Mouse (Mus musculus) heart, embryonic 13.5 days (tissue): ENCODE results near the gene Phkg1. TPM values are rescaled to one million over a fixed set of nuclear protein-coding genes. Genes with fewer than 3 reads are reported as not detected.

Experiments
- polyA plus RNA-seq: library from polyadenylated mRNA; unstranded; fragments of >200 nt; fragmentation: Nextera tagmentation; extraction: Ambion mirVana; gene quantifications from 2 replicates; pipeline ENCODE4 v1.2.1, GENCODE M21; 2015

Gene Phkg1
- polyA plus RNA-seq, 1 experiment from 2014 or later, result 1.4 TPM

Other genes with a start within 250 kb of the Phkg1 start
- gene Zfp11, start 228.4 kb downstream of the Phkg1 start, polyA plus RNA-seq, result 4.2 and 4.3 TPM in 2 replicates
- not detected in 2 replicates for gene Sept14, start 190.0 kb downstream of the Phkg1 start, polyA plus RNA-seq
- 151 and 163 TPM in 2 replicates for gene Mrps17, start 183.1 kb downstream of the Phkg1 start, polyA plus RNA-seq
- gene Nipsnap2, start 173.5 kb downstream of the Phkg1 start, polyA plus RNA-seq, result 269 and 291 TPM in 2 replicates
- 24.6 and 28.2 TPM in 2 replicates for gene Psph, start 111.1 kb downstream of the Phkg1 start, polyA plus RNA-seq
- 26.8 and 28.7 TPM in 2 replicates for gene Sumf2, start 51.6 kb downstream of the Phkg1 start, polyA plus RNA-seq
- gene Chchd2, start 11.1 kb downstream of the Phkg1 start, polyA plus RNA-seq, result 837 and 1,007 TPM in 2 replicates
- gene Zbed5, start 2.8 kb downstream of the Phkg1 start, polyA plus RNA-seq, result 3.3 and 3.9 TPM in 2 replicates
- 1.6 and 1.7 TPM in 2 replicates for gene Nupr1l, start 10.0 kb upstream of the Phkg1 start, polyA plus RNA-seq
- gene Vkorc1l1, start 43.4 kb upstream of the Phkg1 start, polyA plus RNA-seq, result 13.7 and 14.3 TPM in 2 replicates
- gene Gusb, start 104.5 kb upstream of the Phkg1 start, polyA plus RNA-seq, result 46.6 and 46.9 TPM in 2 replicates
- 18.4 and 18.7 TPM in 2 replicates for gene Asl, start 130.7 kb upstream of the Phkg1 start, polyA plus RNA-seq
- gene Crcp, start 130.7 kb upstream of the Phkg1 start, polyA plus RNA-seq, result 23.8 and 27.0 TPM in 2 replicates
- 24.3 and 27.2 TPM in 2 replicates for gene Tpst1, start 174.8 kb upstream of the Phkg1 start, polyA plus RNA-seq
- gene Kctd7, start 246.3 kb upstream of the Phkg1 start, polyA plus RNA-seq, result 4.0 and 4.6 TPM in 2 replicates